Mouse (Mus musculus): ENCODE results near the gene Saa2.

Gene Saa2

DNA sequence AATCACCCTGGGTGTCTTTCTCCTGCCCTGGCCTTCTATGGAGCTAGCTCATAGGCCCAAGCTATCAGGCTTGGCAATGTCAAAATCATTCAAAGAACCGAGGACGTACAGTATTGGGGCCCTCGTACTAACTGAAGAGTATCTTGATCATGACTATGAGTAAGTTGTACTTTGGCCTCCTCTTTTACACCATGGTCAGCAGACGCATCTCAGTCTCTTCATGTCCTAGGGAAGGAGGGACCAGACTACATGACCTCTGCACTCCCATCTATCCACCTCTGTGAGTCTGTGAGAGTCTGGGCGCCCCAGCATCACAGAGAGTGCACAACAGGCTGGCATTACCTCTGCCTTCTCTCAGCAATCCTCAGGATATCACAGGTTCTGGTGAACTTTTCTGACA lies 11.0 kb downstream of the Saa2 start:
- DNase-seq (ENCODE audit: low spot score), result no peak

DNA sequence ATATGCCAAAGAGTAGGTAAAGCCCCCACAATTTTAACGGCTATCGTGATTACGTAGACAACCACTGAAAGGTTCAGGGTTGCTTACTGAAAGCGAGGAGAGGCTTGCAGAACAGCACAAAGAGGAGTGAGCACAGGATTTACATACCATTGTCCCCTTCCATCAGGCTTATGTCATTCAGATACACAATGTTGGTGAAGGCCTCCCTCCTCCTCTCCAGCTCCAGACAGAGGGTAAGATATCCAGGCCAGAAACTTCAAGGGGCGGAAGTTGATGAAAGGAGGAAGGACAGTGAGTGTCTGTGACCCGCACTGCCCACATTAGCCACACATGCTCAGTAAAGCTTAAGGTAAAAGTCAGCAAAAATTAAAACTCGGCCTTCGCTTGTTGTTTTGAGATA lies 13.1 kb downstream of the Saa2 start:
- no peak for DNase-seq (ENCODE audit: low spot score)

- DNase-seq (ENCODE audit: low spot score), result no peak
Measured at GRCm38 (mm10) chr7:46767371-46767770, 15.8 kb downstream of the Saa2 start.

- DNase-seq (ENCODE audit: low spot score), result no peak
Measured at GRCm38 (mm10) chr7:46768451-46768850, 16.9 kb downstream of the Saa2 start.

DNA sequence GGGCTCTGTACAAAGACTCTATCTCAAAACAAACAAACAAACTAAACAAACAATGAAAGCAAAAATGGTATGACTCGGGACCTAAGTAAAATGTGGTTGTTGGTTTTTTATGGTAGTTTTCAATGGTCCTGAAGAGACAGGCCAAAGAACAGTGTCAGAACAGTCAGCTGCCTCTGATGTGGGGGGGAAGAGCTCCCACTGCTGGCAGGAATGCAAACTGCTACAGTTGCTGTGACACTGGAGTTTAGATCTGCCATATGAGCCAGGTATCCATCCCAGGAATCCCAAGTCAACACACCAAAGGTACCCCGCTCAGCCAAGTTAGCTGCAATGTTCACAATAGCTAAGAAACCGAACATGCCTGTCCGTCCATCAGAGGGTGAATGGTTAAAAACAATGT lies 19.1 kb downstream of the Saa2 start:
- DNase-seq (ENCODE audit: low spot score), result peak; percentile 45

GRCm38 (mm10) chr7:46789177-46789849 lies 37.7 kb downstream of the Saa2 start:
- DNase-seq (ENCODE audit: low spot score), result no peak

DNA sequence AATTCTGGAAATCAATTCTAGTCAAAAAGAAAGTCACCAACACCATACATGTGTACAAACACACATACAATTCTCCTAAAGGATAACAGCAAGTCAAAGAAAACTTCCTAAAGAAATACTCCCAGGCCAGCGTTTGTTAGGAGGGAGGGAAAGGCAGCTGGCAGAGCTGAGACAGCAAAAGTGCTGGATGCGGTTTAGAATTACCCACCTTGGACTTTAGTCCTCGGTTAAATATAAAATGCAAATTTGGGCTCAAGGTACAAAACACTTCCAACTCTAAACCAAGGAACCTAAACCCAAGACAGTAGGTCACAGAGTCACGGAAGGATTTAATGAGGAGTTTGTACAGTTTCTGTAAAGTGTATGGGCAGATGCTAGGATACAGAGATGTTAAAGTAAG lies 42.3 kb downstream of the Saa2 start:
- no peak for DNase-seq (ENCODE audit: low spot score)

DNA sequence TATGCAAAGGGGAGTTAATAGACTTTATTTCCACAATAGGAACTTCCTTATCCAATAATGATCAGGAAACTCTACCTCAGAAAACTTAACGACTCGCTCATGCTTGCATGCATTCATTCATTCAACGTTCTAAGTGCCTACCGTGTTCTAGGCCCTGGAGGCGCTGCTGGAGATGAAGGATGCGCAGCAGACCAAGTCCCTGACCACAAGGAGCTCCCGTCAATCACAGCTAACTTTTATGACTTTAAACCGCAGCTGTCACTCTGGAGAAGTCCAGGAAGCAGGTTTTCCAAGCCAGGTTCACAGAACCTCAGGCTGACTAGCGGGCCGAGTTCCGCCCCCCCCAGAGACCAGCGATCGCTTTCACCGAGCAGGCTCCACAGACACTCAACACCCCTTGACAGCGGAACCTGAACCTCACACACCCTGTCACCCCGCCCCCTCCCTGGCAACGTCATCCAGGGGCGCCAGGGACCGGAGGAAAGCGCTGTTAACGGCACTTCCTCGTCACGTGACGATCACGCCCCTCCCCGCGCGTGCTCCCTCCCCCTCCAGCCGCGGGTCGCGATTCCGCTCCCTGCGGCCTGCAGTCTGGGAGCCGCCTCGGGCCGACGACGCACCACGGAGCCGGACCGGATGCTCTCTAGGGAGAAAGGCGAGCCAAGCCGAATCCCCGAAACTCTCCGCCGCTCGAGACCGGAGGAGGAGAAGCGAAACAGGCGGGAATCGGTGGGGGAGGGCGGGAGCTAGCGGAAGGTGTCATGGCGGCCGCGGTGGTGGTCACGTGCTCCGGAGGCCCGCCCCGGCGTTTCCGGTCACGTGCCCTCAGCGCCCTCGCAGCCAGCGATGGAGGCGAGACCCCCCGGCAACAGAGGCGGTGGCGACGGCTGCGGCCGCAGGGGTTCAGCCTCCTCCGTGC lies 44.0 kb downstream of the Saa2 start, which contains the start of the genes Hps5 and Gtf2h1:
Gene Hps5 (minus strand): TSS at position 778 of the 919 bp plus-strand sequence.
Gene Gtf2h1 (plus strand): TSS at position 817 of the 919 bp plus-strand sequence.
- DNase-seq (ENCODE audit: low spot score), result peak; percentile 97

GRCm38 (mm10) chr7:46796206-46796679 lies 44.7 kb downstream of the Saa2 start:
- DNase-seq (ENCODE audit: low spot score), result peak; percentile 30

DNA sequence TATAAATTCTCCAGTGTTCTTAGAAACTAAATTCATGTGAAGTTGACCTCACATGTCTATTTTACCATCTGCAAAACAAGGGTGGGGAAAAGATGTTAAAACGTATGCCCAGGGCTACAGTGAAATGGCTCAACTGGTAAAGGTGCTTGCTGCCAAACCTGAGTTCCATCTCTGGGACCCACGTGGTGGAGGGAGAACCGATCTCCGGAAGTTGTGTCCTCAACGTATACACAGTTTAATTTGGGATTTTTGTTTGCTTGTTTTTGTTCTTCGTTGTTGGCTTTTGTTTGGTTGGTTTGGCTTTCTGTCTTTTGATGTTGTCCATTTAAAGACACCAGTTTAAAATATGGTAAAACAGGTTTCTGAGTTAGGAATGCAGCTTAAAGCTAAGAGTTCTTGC lies 45.2 kb downstream of the Saa2 start:
- peak; percentile 18 for DNase-seq (ENCODE audit: low spot score)
